Mouse (Mus musculus): ENCODE measurements around the gene Clec5a. TPM values are rescaled to one million over a fixed set of nuclear protein-coding genes. Genes with fewer than 3 reads are reported as not detected.

Clec5a gene
- polyA plus RNA-seq, 1 experiment: 0.06 TPM

- Histone ChIP-seq H3K36me3 (ENCODE audit: control insufficient read depth, insufficient read depth, low read length) (no peaks in the 10 kb centered on the region), H3K27me3 (ENCODE audit: control insufficient read depth, insufficient read depth, low read length) (no peaks in the 10 kb centered on the region), H3K27ac (ENCODE audit: insufficient read depth, low read depth, low read length) (no peak within 1 kb of the TSS), H3K4me1 (ENCODE audit: control insufficient read depth, insufficient read depth, insufficient read length, low read length) (no peaks in the 10 kb centered on the region), H3K4me3 (ENCODE audit: low read depth, low read length) (no peak within 1 kb of the TSS)
- WGBS: 76% methylated on average over 3 of the region's 3 CpGs
- TF ChIP-seq CTCF (IDR thresholded peaks at IDR 0.05; ENCODE audit: extremely low read depth, insufficient read length, insufficient replicate concordance, low read depth, low read length) (no peak), POLR2A (IDR thresholded peaks at IDR 0.05; ENCODE audit: low read depth, low read length) (no peak)
These were observed 16.4 kb downstream of the Clec5a start, which contains the start of gene Olfr460 for GRCm38 (mm10) chr6:40569187-40569586. Gene Olfr460 (plus strand): TSS chr6:40569487.

- Histone ChIP-seq H3K27ac (ENCODE audit: insufficient read depth, low read depth, low read length) (no peak within 1 kb of the TSS), H3K4me3 (ENCODE audit: low read depth, low read length) (no peak within 1 kb of the TSS), H3K27me3 (ENCODE audit: control insufficient read depth, insufficient read depth, low read length) (no peaks in the 10 kb centered on the region), H3K4me1 (ENCODE audit: control insufficient read depth, insufficient read depth, insufficient read length, low read length) (no peaks in the 10 kb centered on the region), H3K36me3 (ENCODE audit: control insufficient read depth, insufficient read depth, low read length) (no peaks in the 10 kb centered on the region)
- 87% methylated on average over 2 of the region's 2 CpGs for WGBS
- no peak for TF ChIP-seq CTCF (IDR thresholded peaks at IDR 0.05; ENCODE audit: extremely low read depth, insufficient read length, insufficient replicate concordance, low read depth, low read length)
- TF ChIP-seq POLR2A (IDR thresholded peaks at IDR 0.05; ENCODE audit: low read depth, low read length): no peak
These were observed 30.7 kb downstream of the Clec5a start, which contains the start of gene Olfr461 for GRCm38 (mm10) chr6:40554950-40555349. Gene Olfr461 (minus strand): TSS chr6:40555050.

- Histone ChIP-seq H3K36me3 (ENCODE audit: control insufficient read depth, insufficient read depth, low read length) (no peaks in the 10 kb centered on the region), H3K27me3 (ENCODE audit: control insufficient read depth, insufficient read depth, low read length) (no peaks in the 10 kb centered on the region)
These were observed 40.9 kb downstream of the Clec5a start for GRCm38 (mm10) chr6:40544690-40545089.

More at GRCm38 (mm10) chr6:40544690-40545089, 40.9 kb downstream of the Clec5a start:
- WGBS: 86% methylated on average over 10 of the region's 10 CpGs
- Histone ChIP-seq H3K4me1 (ENCODE audit: control insufficient read depth, insufficient read depth, insufficient read length, low read length) (no peaks in the 10 kb centered on the region), H3K4me3 (ENCODE audit: low read depth, low read length) (no peak overlapping the region), H3K27ac (ENCODE audit: insufficient read depth, low read depth, low read length) (no peak overlapping the region)
- TF ChIP-seq POLR2A (IDR thresholded peaks at IDR 0.05; ENCODE audit: low read depth, low read length): no peak
- TF ChIP-seq CTCF (IDR thresholded peaks at IDR 0.05; ENCODE audit: extremely low read depth, insufficient read length, insufficient replicate concordance, low read depth, low read length): no peak

Other genes with a start within 250 kb of the Clec5a start
- 2.9 TPM in 2 replicates for gene E330009J07Rik, start 149.7 kb downstream of the Clec5a start, polyA plus RNA-seq (2012; rRNA removed)
- gene Wee2, start 146.7 kb downstream of the Clec5a start, polyA plus RNA-seq (2012; rRNA removed): not detected in 2 replicates
- gene Ssbp1, start 114.5 kb downstream of the Clec5a start, polyA plus RNA-seq (2012; rRNA removed): 2.2 and 3.3 TPM in 2 replicates
- not detected in 2 replicates for gene Tas2r137, start 94.6 kb downstream of the Clec5a start, polyA plus RNA-seq (2012; rRNA removed)
- gene Tas2r108, start 92.3 kb downstream of the Clec5a start, polyA plus RNA-seq (2012; rRNA removed): not detected in 2 replicates
- not detected in 2 replicates for gene Prss37, start 66.3 kb downstream of the Clec5a start, polyA plus RNA-seq (2012; rRNA removed)
- gene Olfr461, start 30.8 kb downstream of the Clec5a start, polyA plus RNA-seq (2012; rRNA removed): not detected in 2 replicates
- not detected in 2 replicates for gene Olfr460, start 16.3 kb downstream of the Clec5a start, polyA plus RNA-seq (2012; rRNA removed)
- not detected in 2 replicates for gene Tas2r138, start 27.5 kb upstream of the Clec5a start, polyA plus RNA-seq (2012; rRNA removed)
- 162 and 362 TPM in 2 replicates for gene Mgam, start 43.0 kb upstream of the Clec5a start, polyA plus RNA-seq (2012; rRNA removed)

Data from small intestine, adult 2 months (tissue).